Mouse (Mus musculus) heart, adult 18-20 months (tissue): ENCODE data around the gene Mag. TPM values are rescaled to one million over a fixed set of nuclear protein-coding genes. Genes with fewer than 3 reads are reported as not detected.

Experiments
- DNase-seq, 2 experiments: peaks; one replicate each; pipeline ENCODE4 v3.0.0; 2021 to 2022; ENCODE audit warnings: mixed read lengths in 1 of 2
- total RNA-seq, 2 experiments: library from RNA; stranded (reverse); gene quantifications; 2 replicates each; pipeline ENCODE4 v1.2.3; 2021

Gene Mag
- total RNA-seq, 2 experiments from 2014 or later: 0.15 TPM; not detected in 1

GRCm38 (mm10) chr7:30863386-30863785 is 51.3 kb downstream of the Mag start:
- DNase-seq: peak in 1 of 2 experiments; percentile 21

- DNase-seq: no peak
Measured at GRCm38 (mm10) chr7:30861464-30861863, 53.2 kb downstream of the Mag start, which contains the start of gene Ffar1. TSS of gene Ffar1 (minus strand) at chr7:30861564.

GRCm38 (mm10) chr7:30859635-30860402 is 54.9 kb downstream of the Mag start:
- DNase-seq: peak; percentile 13 to 48

GRCm38 (mm10) chr7:30859290-30859634 is 55.4 kb downstream of the Mag start:
- DNase-seq: peak; percentile 41 to 77

- DNase-seq: no peak
Measured at GRCm38 (mm10) chr7:30857746-30858145, 56.9 kb downstream of the Mag start.

GRCm38 (mm10) chr7:30856078-30856477 is 58.6 kb downstream of the Mag start, which contains the start of gene Ffar3:
TSS of gene Ffar3 (minus strand) at chr7:30856178.
- no peak for DNase-seq

GRCm38 (mm10) chr7:30851421-30851820 is 63.3 kb downstream of the Mag start:
- no peak for DNase-seq

Other genes with a start within 250 kb of the Mag start
- gene Haus5, start 249.9 kb downstream of the Mag start, total RNA-seq: 1 to 10 TPM; 4.4 to 6.2 TPM
- under 1 TPM; 0.40 to 0.67 TPM for gene Pmis2, start 243.3 kb downstream of the Mag start, total RNA-seq
- not detected for gene 2200002J24Rik, start 215.9 kb downstream of the Mag start, total RNA-seq
- under 1 TPM in 1 of 2 experiments, not detected in 1; 0.51 TPM for gene Atp4a, start 202.7 kb downstream of the Mag start, total RNA-seq
- 100 to 1,000 TPM; 238 to 252 TPM for gene Tmem147, start 185.3 kb downstream of the Mag start, total RNA-seq
- not detected for gene Gapdhs, start 171.2 kb downstream of the Mag start, total RNA-seq
- 1 to 10 TPM; 2.1 to 3.7 TPM for gene Sbsn, start 163.4 kb downstream of the Mag start, total RNA-seq
- 1 to 10 TPM; 1.0 to 3.5 TPM for gene Dmkn, start 151.1 kb downstream of the Mag start, total RNA-seq
- not detected for gene Krtdap, start 127.0 kb downstream of the Mag start, total RNA-seq
- under 1 TPM; 0.23 to 0.35 TPM for gene Ffar2, start 91.1 kb downstream of the Mag start, total RNA-seq
- gene Ffar3, start 58.7 kb downstream of the Mag start, total RNA-seq: not detected
- under 1 TPM in 1 of 2 experiments, not detected in 1; 0.13 TPM for gene Ffar1, start 53.3 kb downstream of the Mag start, total RNA-seq
- 1 to 10 TPM in 1 of 2 experiments, under 1 TPM in 1; 0.35 to 6.6 TPM for gene Cd22, start 34.5 kb downstream of the Mag start, total RNA-seq
- 1 to 10 TPM; 5.6 to 7.0 TPM for gene Hamp2, start 9.8 kb upstream of the Mag start, total RNA-seq
- gene Hamp, start 29.2 kb upstream of the Mag start, total RNA-seq: 10 to 100 TPM; 12.3 to 17.5 TPM
- gene Usf2, start 41.9 kb upstream of the Mag start, total RNA-seq: 100 to 1,000 TPM in 1 of 2 experiments, 10 to 100 TPM in 1; 99.4 to 112 TPM
- 1 to 10 TPM; 4.2 to 5.2 TPM for gene Lsr, start 58.6 kb upstream of the Mag start, total RNA-seq
- not detected for gene Fam187b, start 58.9 kb upstream of the Mag start, total RNA-seq
- gene Fxyd5, start 127.6 kb upstream of the Mag start, total RNA-seq: 10 to 100 TPM; 21.7 to 31.7 TPM
- gene Fxyd7, start 136.6 kb upstream of the Mag start, total RNA-seq: under 1 TPM; 0.40 to 0.59 TPM
- 100 to 1,000 TPM; 861 to 937 TPM for gene Fxyd1, start 142.3 kb upstream of the Mag start, total RNA-seq
- 1 to 10 TPM; 2.1 to 4.1 TPM for gene Lgi4, start 144.5 kb upstream of the Mag start, total RNA-seq
- 1 to 10 TPM in 1 of 2 experiments, under 1 TPM in 1; 0.87 to 2.5 TPM for gene Fxyd3, start 161.8 kb upstream of the Mag start, total RNA-seq
- gene Hpn, start 200.4 kb upstream of the Mag start, total RNA-seq: 1 to 10 TPM; 2.2 to 2.4 TPM
- gene Scn1b, start 212.1 kb upstream of the Mag start, total RNA-seq: 10 to 100 TPM; 39.2 to 40.1 TPM
- 10 to 100 TPM; 26.6 to 34.5 TPM for gene Gramd1a, start 241.0 kb upstream of the Mag start, total RNA-seq